19 mouse cellular contexts compared by ENCODE assay signal in genomic region chr8:124910349-124910748, GRCm38 (mm10). TPM values are rescaled to one million over a fixed set of nuclear protein-coding genes. Genes with fewer than 3 reads are reported as not detected.
A peak's percentile ranks its signal among the peaks of the same experiment; 100 is the strongest.
DNase-seq lines count a peak whose midpoint lies in the region; TF ChIP-seq lines count a peak whose summit lies in the region.
"Had no signal": no experiment of that assay in that cellular context is flagged by ENCODE, and none has a peak within 500 bp of the region (broad histone marks: within the 10 kb centered on the region; RNA-seq: fewer than 3 reads in every experiment).

No protein-coding gene starts in this region.

- peak; percentile 58 for TF ChIP-seq CTCF in gastrocnemius, adult 2 months (IDR thresholded peaks at IDR 0.05)
- peak; percentile 23; the same call in 1 of the 2 replicates for TF ChIP-seq CTCF in layer of hippocampus, adult 2 months (conservative IDR thresholded peaks at IDR 0.05)

- peak; percentile 73 for DNase-seq in gastrocnemius, adult 2 months
- no peak for DNase-seq in gastrocnemius, postnatal 36 days
- no peak for DNase-seq in layer of hippocampus, adult 2 months (ENCODE audit: low spot score in 2 of 2)
- no peak for DNase-seq in layer of hippocampus, postnatal 10 days (ENCODE audit: low spot score in 2 of 2)
- DNase-seq in cerebellum, adult 9-11 months, result peak; percentile 91
- DNase-seq in heart, postnatal 10 days, result peak; percentile 69 to 75
- no peak for DNase-seq in spleen, postnatal 10 days (ENCODE audit: low spot score in 2 of 2)
- no peak for DNase-seq in kidney, postnatal 14 days
- DNase-seq: B cell, adult 2 months; gastrocnemius, postnatal 10 days; kidney, adult 2 months; lung, postnatal 10 days; thymus, postnatal 14 days had no signal

- peak overlapping the region; percentile 24 for H3K27ac ChIP-seq in gastrocnemius, adult 2 months
- no peak overlapping the region for H3K27ac ChIP-seq in layer of hippocampus, adult 2 months
- H3K27ac ChIP-seq: hindbrain, embryonic 12.5 days; limb, embryonic 12.5 days; liver, embryonic 14.5 days; neural tube, embryonic 13.5 days; stomach, embryonic 15.5 days had no signal

- no peak overlapping the region for H3K4me3 ChIP-seq in gastrocnemius, adult 2 months
- no peak overlapping the region for H3K4me3 ChIP-seq in layer of hippocampus, adult 2 months
- H3K4me3 ChIP-seq: erythroblast, embryonic 14.5 days; hindbrain, embryonic 12.5 days; limb, embryonic 12.5 days; neural tube, embryonic 13.5 days; stomach, embryonic 15.5 days had no signal

- intact Hi-C loops in gastrocnemius, adult 2 months (cut with DNase I), result loop anchor here (5.0 kb wide), 1 partner anchor 37 kb away; the partner anchor contains the start of gene Egln1
- intact Hi-C loops in gastrocnemius, postnatal 36 days (cut with DNase I), result loop anchor here (5.0 kb wide), 1 partner anchor 37 kb away; the partner anchor contains the start of gene Egln1
- intact Hi-C loops in heart, postnatal 10 days (cut with DNase I), result loop anchor here (5.0 kb wide), 1 partner anchor 37 kb away; the partner anchor contains the start of gene Egln1

RNA-seq across cellular contexts. Expression of gene Sprtn, which starts 12.7 kb away (rescaled TPM):
- total RNA-seq in gastrocnemius, adult 2 months (2021), result 1 to 10 TPM; 6.7 to 7.5 TPM
- 1 to 10 TPM; 5.0 to 6.9 TPM for total RNA-seq in gastrocnemius, postnatal 36 days (2021)
- 10 to 100 TPM; 16.8 to 17.6 TPM for total RNA-seq in layer of hippocampus, adult 2 months (2021)
- 10 to 100 TPM; 13.6 to 16.6 TPM for total RNA-seq in layer of hippocampus, postnatal 10 days (2021)
- total RNA-seq in heart, postnatal 10 days (2021), result 10 to 100 TPM; 16.0 to 18.9 TPM

RNA-seq across cellular contexts. Expression of gene Exoc8, which starts 12.8 kb away (rescaled TPM):
- total RNA-seq in gastrocnemius, adult 2 months (2021), result 1 to 10 TPM; 7.6 to 7.8 TPM
- total RNA-seq in gastrocnemius, postnatal 36 days (2021), result 1 to 10 TPM; 6.3 to 8.0 TPM
- total RNA-seq in layer of hippocampus, adult 2 months (2021), result 10 to 100 TPM; 35.6 TPM
- 10 to 100 TPM; 37.5 to 37.9 TPM for total RNA-seq in layer of hippocampus, postnatal 10 days (2021)
- 10 to 100 TPM; 19.5 to 20.5 TPM for total RNA-seq in heart, postnatal 10 days (2021)

RNA-seq across cellular contexts. Expression of gene Egln1, which starts 38.8 kb away (rescaled TPM):
- total RNA-seq in gastrocnemius, adult 2 months (2021), result 100 to 1,000 TPM; 159 to 192 TPM
- total RNA-seq in gastrocnemius, postnatal 36 days (2021), result 100 to 1,000 TPM; 140 to 151 TPM
- total RNA-seq in layer of hippocampus, adult 2 months (2021), result 10 to 100 TPM; 60.3 to 65.9 TPM
- 10 to 100 TPM; 59.7 to 63.2 TPM for total RNA-seq in layer of hippocampus, postnatal 10 days (2021)
- 100 to 1,000 TPM; 136 to 143 TPM for total RNA-seq in heart, postnatal 10 days (2021)

RNA-seq across cellular contexts. Expression of gene 2810004N23Rik, which starts 47.4 kb away (rescaled TPM):
- total RNA-seq in gastrocnemius, adult 2 months (2021), result 10 to 100 TPM; 29.7 to 34.0 TPM
- 10 to 100 TPM; 25.5 to 27.5 TPM for total RNA-seq in gastrocnemius, postnatal 36 days (2021)
- 10 to 100 TPM; 21.8 to 24.8 TPM for total RNA-seq in layer of hippocampus, adult 2 months (2021)
- total RNA-seq in layer of hippocampus, postnatal 10 days (2021), result 10 to 100 TPM; 21.5 to 22.0 TPM
- 10 to 100 TPM; 40.6 to 43.8 TPM for total RNA-seq in heart, postnatal 10 days (2021)

RNA-seq across cellular contexts. Expression of gene Gnpat, which starts 47.5 kb away (rescaled TPM):
- 100 to 1,000 TPM; 157 to 173 TPM for total RNA-seq in gastrocnemius, adult 2 months (2021)
- total RNA-seq in gastrocnemius, postnatal 36 days (2021), result 100 to 1,000 TPM; 146 to 148 TPM
- total RNA-seq in layer of hippocampus, adult 2 months (2021), result 10 to 100 TPM; 64.3 to 68.0 TPM
- 10 to 100 TPM; 57.8 to 62.8 TPM for total RNA-seq in layer of hippocampus, postnatal 10 days (2021)
- total RNA-seq in heart, postnatal 10 days (2021), result 100 to 1,000 TPM; 128 to 129 TPM

Comparison
In these comparisons a context has a peak if more than half of its experiments do, and no peak if none do; other contexts are left out.
1. DNase-seq: peak in gastrocnemius, adult 2 months (single experiment), cerebellum, adult 9-11 months (single experiment) and heart, postnatal 10 days (2 of 2); none in gastrocnemius, postnatal 36 days (0 of 2), layer of hippocampus, adult 2 months (0 of 2), layer of hippocampus, postnatal 10 days (0 of 2), spleen, postnatal 10 days (0 of 2) and kidney, postnatal 14 days (single experiment).